Mouse (Mus musculus): ENCODE measurements around the gene Anapc16.

DNA sequence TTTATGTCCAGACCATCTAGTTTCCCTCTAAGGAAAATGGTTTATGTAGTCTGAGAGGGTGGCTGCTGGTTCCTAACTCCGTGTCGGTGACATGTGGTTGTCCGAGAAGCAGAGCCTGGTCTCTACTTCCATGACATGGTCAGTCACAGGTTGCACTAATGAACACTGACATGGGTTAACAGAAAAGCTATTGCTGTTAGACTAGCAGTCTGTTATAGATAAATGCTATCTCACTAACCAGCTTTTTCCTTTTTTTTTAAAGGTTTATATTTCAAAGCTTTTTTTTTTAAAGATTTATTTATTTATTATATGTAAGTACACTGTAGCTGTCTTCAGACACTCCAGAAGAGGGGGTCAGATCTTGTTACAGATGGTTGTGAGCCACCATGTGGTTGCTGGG, 3.9 kb downstream of the Anapc16 start:
- TF ChIP-seq CTCF (IDR thresholded peaks at IDR 0.05; ENCODE audit: low read depth), result no peak
- TF ChIP-seq EP300 (optimal IDR thresholded peaks at IDR 0.05), result no peak

All from stomach, postnatal 0 days (tissue).